Mouse (Mus musculus) frontal cortex, postnatal 10 days (tissue): Measurements from ENCODE around the gene Cpt1a.

ENCODE experiments used
- DNase-seq, 2 experiments: peaks; one replicate each; pipeline ENCODE4 v3.0.0; 2022; ENCODE audit warnings: low spot score in 2 of 2, mixed read lengths in 1 of 2

Gene Cpt1a

DNA sequence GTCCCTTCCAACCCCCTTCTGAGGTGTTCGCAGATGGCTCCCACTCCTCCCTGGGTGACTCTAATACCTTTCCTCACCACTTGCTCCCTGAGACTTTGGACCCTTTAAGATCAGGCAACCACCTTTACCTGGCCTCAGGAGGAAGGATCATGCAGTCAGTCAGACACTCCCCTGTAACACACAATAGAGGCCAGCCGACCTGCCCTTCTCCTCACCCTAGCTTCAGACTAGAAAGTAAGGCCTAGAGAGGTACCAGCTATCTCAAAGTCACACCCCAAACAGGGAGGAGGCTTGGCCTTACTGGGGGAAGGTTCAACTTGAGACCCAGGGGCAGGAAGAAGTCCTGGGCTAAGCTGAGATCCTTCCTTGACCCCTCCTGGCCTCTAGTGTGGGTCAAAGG is 102.1 kb downstream of the Cpt1a start:
- no peak for DNase-seq

DNA sequence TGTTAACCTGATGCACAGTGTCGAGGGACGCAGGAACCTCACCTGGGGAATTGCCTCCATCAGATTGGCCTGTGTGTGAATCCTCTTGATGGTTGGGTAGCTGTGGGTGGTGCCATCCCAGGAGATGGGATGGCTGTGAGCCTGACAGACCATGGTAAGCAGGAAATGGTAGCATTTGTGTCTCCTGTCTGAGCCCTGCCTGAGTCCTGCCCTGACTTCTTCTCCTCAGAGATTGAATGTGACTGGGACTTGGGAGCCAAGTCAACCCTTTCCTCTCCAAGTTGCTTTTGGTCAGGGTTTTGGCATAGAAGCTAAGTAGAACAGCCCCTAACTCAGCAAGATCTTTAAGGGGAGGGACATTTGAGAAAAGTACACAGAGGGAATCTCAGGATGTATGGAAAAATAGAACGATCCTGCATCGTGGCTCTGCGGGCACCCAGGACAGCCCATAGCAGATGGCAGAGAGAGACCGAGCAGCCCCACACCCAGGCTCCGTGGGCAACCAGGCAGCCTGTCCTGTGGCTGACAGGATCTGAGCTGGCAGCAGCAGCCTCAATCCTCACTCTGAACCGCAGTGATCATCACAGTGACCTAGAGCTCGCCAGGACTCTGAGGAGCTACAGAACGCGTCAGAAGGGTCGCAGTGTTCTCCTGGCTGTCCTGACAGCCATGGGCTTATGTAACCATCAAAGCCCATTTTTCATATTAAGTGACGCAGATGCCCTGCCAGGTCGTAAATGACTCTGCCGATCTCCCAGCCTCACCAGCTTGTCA is 106.1 kb downstream of the Cpt1a start:
- no peak for DNase-seq

DNA sequence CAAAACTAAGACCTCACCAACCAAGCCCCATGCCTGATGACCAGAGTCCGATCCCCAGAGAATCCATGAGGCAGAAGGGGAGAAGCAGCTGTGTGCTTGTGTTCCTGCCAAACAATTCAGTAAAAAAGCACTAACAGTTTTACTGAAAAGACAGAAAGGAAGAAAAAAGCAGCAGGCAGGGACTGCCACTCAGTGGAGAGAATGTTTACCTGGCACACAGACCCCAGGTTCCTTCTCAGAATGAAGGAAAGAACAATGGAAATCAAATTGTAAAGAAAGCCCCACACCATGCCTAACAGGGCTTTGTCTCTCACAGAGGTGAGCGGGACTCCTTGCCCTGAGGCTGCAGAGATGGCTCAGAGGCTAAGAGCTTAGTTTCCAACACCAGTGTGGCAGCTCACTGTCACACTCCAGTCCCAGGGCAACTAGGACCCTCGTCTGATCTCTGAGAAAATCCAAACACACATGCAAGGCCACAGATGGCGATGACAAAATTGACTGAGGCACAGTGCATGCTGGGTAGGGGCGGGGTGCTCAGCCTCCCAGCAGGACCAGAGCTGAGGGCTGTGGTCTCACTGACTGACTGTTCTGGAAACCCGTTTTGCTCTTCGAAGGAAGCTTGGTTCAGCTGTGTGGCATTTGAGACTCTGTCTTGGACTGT is 107.2 kb downstream of the Cpt1a start:
- no peak for DNase-seq

DNA sequence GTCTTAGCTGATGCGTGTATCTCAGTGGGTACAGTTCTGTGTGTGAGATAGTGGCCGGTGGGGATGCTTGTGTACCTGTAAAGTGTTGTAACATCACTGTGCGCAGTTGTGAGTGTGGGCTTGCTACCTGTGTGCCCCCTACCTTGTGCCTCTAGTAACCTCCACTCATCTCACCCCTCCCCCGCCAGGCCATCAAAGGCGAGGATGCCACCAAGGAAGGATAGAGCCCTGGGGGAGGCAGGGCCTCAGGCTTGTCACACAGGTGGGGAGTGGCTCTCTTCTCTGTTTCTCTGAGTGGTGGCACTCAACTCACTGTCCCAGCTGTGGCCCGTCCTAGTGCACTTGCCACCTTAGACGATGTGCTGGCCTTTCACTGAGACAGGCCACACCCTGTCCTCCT is 108.9 kb downstream of the Cpt1a start:
- DNase-seq, result no peak

DNA sequence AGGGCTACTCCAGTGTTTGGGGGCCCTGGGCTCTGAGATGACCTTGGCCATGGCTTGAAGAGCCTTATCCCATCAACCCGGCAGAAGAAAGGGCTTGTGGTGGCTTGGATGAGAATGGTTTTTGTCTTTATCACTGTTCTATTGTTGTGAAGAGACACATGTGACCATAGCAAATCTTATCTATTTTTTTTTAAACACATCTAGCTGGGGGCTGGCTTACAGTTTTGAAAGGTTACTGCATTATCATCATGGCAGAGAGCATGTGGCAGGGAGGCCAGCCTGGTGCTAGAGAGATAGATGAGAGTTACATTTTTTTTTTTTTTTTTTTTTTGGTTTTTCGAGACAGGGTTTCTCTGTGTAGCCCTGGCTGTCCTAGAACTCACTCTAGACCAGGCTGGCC is 109.8 kb downstream of the Cpt1a start:
- no peak for DNase-seq

DNA sequence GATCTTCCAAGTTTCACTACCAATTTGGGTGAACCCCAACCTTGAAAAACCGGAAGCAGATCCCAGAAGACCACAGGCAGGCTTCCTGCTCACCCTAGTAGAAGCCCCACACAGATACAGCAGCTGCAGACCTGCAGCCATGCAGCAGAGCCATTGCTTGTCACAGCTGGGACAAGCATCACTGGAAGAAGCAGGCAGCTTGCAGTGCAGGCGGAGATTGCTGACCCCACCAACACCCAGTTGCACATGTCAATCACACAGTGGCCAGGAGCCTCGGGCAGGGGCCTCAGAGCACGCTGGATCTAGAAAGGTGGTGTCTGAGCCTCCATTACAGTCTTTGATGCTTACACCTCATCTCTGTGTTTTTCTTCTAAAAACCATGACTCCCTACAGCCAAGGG is 112.0 kb downstream of the Cpt1a start:
- DNase-seq, result no peak

DNA sequence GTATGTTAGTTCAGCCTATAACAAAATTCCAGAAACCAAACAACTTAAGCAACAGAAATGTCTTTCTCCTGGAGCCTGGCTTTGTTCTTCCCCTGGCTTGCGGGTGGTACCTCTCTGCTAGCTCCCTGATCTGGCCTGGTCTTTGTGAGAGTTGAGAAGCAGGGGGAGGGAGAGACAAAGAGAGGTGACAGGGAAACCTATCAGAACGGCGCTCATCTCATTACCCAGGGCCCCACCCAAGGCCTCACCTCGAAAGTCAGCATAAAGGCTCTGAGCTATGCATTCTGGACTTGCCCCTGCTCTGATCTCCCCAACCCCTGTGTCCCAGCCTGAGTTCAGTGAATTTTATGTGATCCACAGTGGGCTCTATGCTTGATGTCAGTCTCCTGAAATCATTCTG is 112.5 kb downstream of the Cpt1a start:
- DNase-seq, result no peak
